Mouse (Mus musculus): ENCODE results near the gene Naa15.

The Naa15 gene

GRCm38 (mm10) chr3:51511983-51512382 lies 97.0 kb downstream of the Naa15 start:
- no peak for DNase-seq (ENCODE audit: low read depth, low spot score)

DNA sequence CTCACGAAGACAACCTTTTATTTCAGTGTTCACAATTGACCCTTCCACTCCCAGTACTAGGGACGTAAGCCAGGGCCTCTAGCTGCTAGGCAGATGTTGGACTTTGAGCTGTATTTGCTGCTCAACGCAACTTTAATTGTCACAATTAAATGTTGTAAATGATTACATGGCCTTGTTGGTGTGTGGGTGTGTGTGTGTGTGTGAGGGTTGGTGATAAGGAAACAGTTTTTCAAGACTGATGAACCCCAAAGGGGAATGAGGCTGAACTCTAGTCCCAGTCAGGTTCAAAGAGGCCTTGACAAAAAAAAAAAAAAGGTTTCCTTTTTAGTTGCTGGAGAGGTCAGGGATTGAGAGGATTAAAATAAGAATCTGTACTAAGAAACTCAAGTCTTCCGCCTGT lies 102.5 kb downstream of the Naa15 start:
- no peak for DNase-seq (ENCODE audit: low read depth, low spot score)

- DNase-seq (ENCODE audit: low read depth, low spot score): no peak
These were observed 103.2 kb downstream of the Naa15 start for GRCm38 (mm10) chr3:51517878-51518762.

DNA sequence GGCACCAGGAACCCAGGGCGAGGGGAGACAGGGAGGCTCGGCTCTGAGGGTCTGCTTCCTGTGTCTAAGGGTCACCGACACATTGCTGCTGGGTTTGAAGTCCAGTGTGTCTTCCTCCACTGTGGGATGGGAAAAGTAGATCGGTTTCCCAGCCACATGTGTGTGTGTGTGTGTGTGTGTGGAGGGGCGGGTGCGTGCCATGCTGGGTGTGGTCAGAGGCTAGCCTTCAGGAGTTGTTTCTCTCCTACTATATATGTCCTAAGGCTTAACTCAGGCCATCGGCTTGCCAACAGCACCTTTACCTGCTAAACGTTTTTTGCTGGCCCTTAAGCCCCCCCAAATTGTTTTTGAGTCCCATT lies 103.8 kb downstream of the Naa15 start:
- no peak for DNase-seq (ENCODE audit: low read depth, low spot score)

- DNase-seq (ENCODE audit: low read depth, low spot score): no peak
These were observed 106.3 kb downstream of the Naa15 start for GRCm38 (mm10) chr3:51521262-51521661.

GRCm38 (mm10) chr3:51525186-51525785 lies 110.3 kb downstream of the Naa15 start:
- DNase-seq (ENCODE audit: low read depth, low spot score): no peak

All from retina, postnatal 7 days (tissue).